Mouse (Mus musculus) forebrain, embryonic 14.5 days (tissue): ENCODE measurements around the gene Ccdc8. TPM values are rescaled to one million over a fixed set of nuclear protein-coding genes. Genes with fewer than 3 reads are reported as not detected.

ENCODE experiments used
- ATAC-seq: fragments of 200-750 bp; cut with Nextera tagmentation; 2 replicates; pipeline ENCODE4 v1.8.0; 2017; ENCODE audit warnings: mild to moderate bottlenecking, moderate library complexity
- DNase-seq: peaks from one replicate; pipeline ENCODE4 v3.0.0-alpha.2; 2015; ENCODE audit warnings: low spot score
- H3K27ac ChIP-seq: fragments of 300-500 bp; sonication (generic); 2 replicates; pipeline ENCODE4 v1.5.1; 2014; ENCODE audit warnings: low read depth, mild to moderate bottlenecking, control low read depth, low read length, moderate library complexity
- H3K27me3 ChIP-seq: fragments of 300-500 bp; sonication (generic); replicated peaks from 2 replicates; pipeline ENCODE4 v1.6.1; 2014; ENCODE audit warnings: low read length, control low read depth, mixed read lengths; ENCODE audit not compliant: control insufficient read depth, insufficient read depth
- H3K36me3 ChIP-seq: fragments of 300-500 bp; sonication (generic); 2 replicates; pipeline ENCODE4 v1.6.1; 2014; ENCODE audit warnings: low read length, control low read depth; ENCODE audit not compliant: control insufficient read depth, insufficient read depth
- H3K4me1 ChIP-seq: fragments of 300-500 bp; sonication (generic); 2 replicates; pipeline ENCODE4 v1.6.1; 2014; ENCODE audit warnings: antibody characterized with exemption, low read length, control low read depth; ENCODE audit not compliant: control insufficient read depth, insufficient read depth
- H3K4me2 ChIP-seq: fragments of 300-500 bp; sonication (generic); 2 replicates; pipeline ENCODE4 v1.6.1; 2014; ENCODE audit warnings: mild to moderate bottlenecking, control low read depth, low read length
- H3K4me3 ChIP-seq: fragments of 300-500 bp; sonication (generic); 2 replicates; pipeline ENCODE4 v1.5.1; 2014; ENCODE audit warnings: low read depth, low read length, control low read depth
- H3K9ac ChIP-seq: fragments of 300-500 bp; sonication (generic); 2 replicates; pipeline ENCODE4 v1.6.1; 2014; ENCODE audit warnings: mild to moderate bottlenecking, low read length, control low read depth, moderate library complexity
- H3K9me3 ChIP-seq: fragments of 300-500 bp; sonication (generic); replicated peaks from 2 replicates; pipeline ENCODE4 v1.6.1; 2016; ENCODE audit warnings: low read length, control low read depth, mixed read lengths; ENCODE audit not compliant: control insufficient read depth
- WGBS: fragments of 180-500 bp; shearing (Covaris S2); extraction: QIAGEN DNeasy Blood & Tissue Kit; methylation state at CpG from one replicate; pipeline ENCODE4 v1.1.7; 2014; 5-methylcytosine and 5-hydroxymethylcytosine counted together
- polyA plus RNA-seq: library from polyadenylated mRNA; unstranded; fragments of >200 nt; fragmentation: Nextera tagmentation; extraction: Ambion mirVana; gene quantifications from 2 replicates; pipeline ENCODE4 v1.2.1, GENCODE M21; 2014

The Ccdc8 gene
- polyA plus RNA-seq, 1 experiment from 2014 or later, result 3.4 TPM

- no peak overlapping the region for H3K4me3 ChIP-seq
- peak overlapping the region; percentile 24 for H3K4me2 ChIP-seq
- no peaks in the 10 kb centered on the region for H3K9me3 ChIP-seq
- ATAC-seq (no peak), DNase-seq (no peak)
- H3K27ac ChIP-seq, result no peak overlapping the region
- 88% methylated on average over 5 of the region's 5 CpGs for WGBS
- no peaks in the 10 kb centered on the region for H3K27me3 ChIP-seq
- peaks cover 22% of the 10 kb centered on the region for H3K4me1 ChIP-seq
- no peaks in the 10 kb centered on the region for H3K36me3 ChIP-seq
- H3K9ac ChIP-seq, result no peak overlapping the region
Measured at GRCm38 (mm10) chr7:16961678-16962077, 30.8 kb upstream of the Ccdc8 start.

- Histone ChIP-seq H3K9ac (no peak overlapping the region), H3K4me3 (no peak overlapping the region), H3K4me1 (no peaks in the 10 kb centered on the region), H3K9me3 (no peaks in the 10 kb centered on the region), H3K36me3 (no peaks in the 10 kb centered on the region), H3K27me3 (no peaks in the 10 kb centered on the region), H3K4me2 (no peak overlapping the region), H3K27ac (no peak overlapping the region)
- no peak for DNase-seq
- ATAC-seq, result no peak
- WGBS, result 89% methylated on average over 6 of the region's 6 CpGs
Measured at GRCm38 (mm10) chr7:16968414-16968813, 24.1 kb upstream of the Ccdc8 start.

GRCm38 (mm10) chr7:16971160-16971559 is 21.3 kb upstream of the Ccdc8 start:
- 90% methylated on average over 3 of the region's 3 CpGs for WGBS
- Histone ChIP-seq H3K4me2 (no peak overlapping the region), H3K27me3 (no peaks in the 10 kb centered on the region), H3K27ac (no peak overlapping the region), H3K9ac (no peak overlapping the region), H3K4me3 (no peak overlapping the region), H3K9me3 (no peaks in the 10 kb centered on the region), H3K4me1 (no peaks in the 10 kb centered on the region), H3K36me3 (no peaks in the 10 kb centered on the region)
- ATAC-seq (no peak), DNase-seq (no peak)

- ATAC-seq, result no peak
- no peaks in the 10 kb centered on the region for H3K36me3 ChIP-seq
- no peak overlapping the region for H3K4me2 ChIP-seq
- WGBS, result 75% methylated on average over 6 of the region's 6 CpGs
- H3K27me3 ChIP-seq, result no peaks in the 10 kb centered on the region
- no peaks in the 10 kb centered on the region for H3K9me3 ChIP-seq
- H3K27ac ChIP-seq, result no peak overlapping the region
- DNase-seq, result no peak
- H3K4me1 ChIP-seq, result no peaks in the 10 kb centered on the region
- no peak overlapping the region for H3K4me3 ChIP-seq
- no peak overlapping the region for H3K9ac ChIP-seq
Measured at GRCm38 (mm10) chr7:16974018-16974417, 18.5 kb upstream of the Ccdc8 start.

GRCm38 (mm10) chr7:16976298-16976697 is 16.2 kb upstream of the Ccdc8 start:
- Histone ChIP-seq H3K4me1 (no peaks in the 10 kb centered on the region; the same call in 1 of the 2 replicates), H3K9ac (no peak overlapping the region), H3K9me3 (no peaks in the 10 kb centered on the region), H3K4me3 (no peak overlapping the region), H3K27me3 (no peaks in the 10 kb centered on the region), H3K4me2 (no peak overlapping the region), H3K36me3 (no peaks in the 10 kb centered on the region), H3K27ac (no peak overlapping the region)
- 63% methylated on average over 8 of the region's 8 CpGs for WGBS
- ATAC-seq (no peak), DNase-seq (no peak)

GRCm38 (mm10) chr7:16978173-16978572 is 14.3 kb upstream of the Ccdc8 start:
- 70% methylated on average over 6 of the region's 6 CpGs for WGBS
- DNase-seq (no peak), ATAC-seq (no peak)
- Histone ChIP-seq H3K4me3 (no peak overlapping the region), H3K27ac (no peak overlapping the region), H3K9ac (no peak overlapping the region), H3K4me2 (no peak overlapping the region), H3K36me3 (no peaks in the 10 kb centered on the region), H3K9me3 (no peaks in the 10 kb centered on the region), H3K4me1 (no peaks in the 10 kb centered on the region; the same call in 1 of the 2 replicates), H3K27me3 (no peaks in the 10 kb centered on the region)

- Histone ChIP-seq H3K27me3 (no peaks in the 10 kb centered on the region), H3K4me2 (no peak overlapping the region), H3K27ac (no peak overlapping the region), H3K4me1 (no peaks in the 10 kb centered on the region; the same call in 1 of the 2 replicates), H3K9me3 (no peaks in the 10 kb centered on the region), H3K36me3 (no peaks in the 10 kb centered on the region), H3K9ac (no peak overlapping the region), H3K4me3 (no peak overlapping the region)
- ATAC-seq (no peak), DNase-seq (no peak)
- WGBS, result 90% methylated on average over 3 of the region's 3 CpGs
Measured at GRCm38 (mm10) chr7:16978593-16978992, 13.9 kb upstream of the Ccdc8 start.

- Histone ChIP-seq H3K4me3 (no peak overlapping the region), H3K9ac (peak overlapping the region; percentile 25; the same call in 1 of the 2 replicates), H3K9me3 (no peaks in the 10 kb centered on the region), H3K27ac (peak overlapping the region; percentile 74), H3K4me1 (peaks cover 3% of the 10 kb centered on the region; the same call in 1 of the 2 replicates), H3K4me2 (peak overlapping the region; percentile 38; the same call in 1 of the 2 replicates), H3K27me3 (no peaks in the 10 kb centered on the region), H3K36me3 (no peaks in the 10 kb centered on the region)
- WGBS, result 11% methylated on average over 12 of the region's 12 CpGs
- DNase-seq, result peak; percentile 41
- peak; percentile 54 for ATAC-seq
Measured at GRCm38 (mm10) chr7:16980348-16980747, 12.2 kb upstream of the Ccdc8 start.

GRCm38 (mm10) chr7:16982859-16983568 is 9.5 kb upstream of the Ccdc8 start, which contains the start of gene Gm42372:
Gm42372 (plus strand) TSS chr7:16983086.
- H3K4me2 ChIP-seq, result peak within 1 kb of the TSS; percentile 50
- H3K4me3 ChIP-seq, result peak within 1 kb of the TSS; percentile 24
- peak within 1 kb of the TSS; percentile 47 for H3K9ac ChIP-seq
- peaks cover 10% of the 10 kb centered on the region for H3K4me1 ChIP-seq
- peak; percentile 95 for DNase-seq
- peak; percentile 81 for ATAC-seq
- WGBS, result 19% methylated on average over 26 of the region's 26 CpGs
- no peaks in the 10 kb centered on the region for H3K9me3 ChIP-seq
- H3K27ac ChIP-seq, result peak within 1 kb of the TSS; percentile 11; the same call in 1 of the 2 replicates
- H3K27me3 ChIP-seq, result no peaks in the 10 kb centered on the region
- no peaks in the 10 kb centered on the region for H3K36me3 ChIP-seq
